Mouse (Mus musculus) adrenal gland, postnatal 36 days (tissue): ENCODE data around the gene Ush1g. TPM values are rescaled to one million over a fixed set of nuclear protein-coding genes. Genes with fewer than 3 reads are reported as not detected.

Experiments
- DNase-seq, 2 experiments: peaks; one replicate each; pipeline ENCODE4 v3.0.0; 2021; ENCODE audit warnings: mixed read lengths in 1 of 2
- total RNA-seq, 2 experiments: library from RNA; stranded (reverse); gene quantifications; 2 replicates each; pipeline ENCODE4 v1.2.3; 2021

The Ush1g gene
- total RNA-seq, 2 experiments from 2014 or later = 0.40 to 0.49 TPM

DNA sequence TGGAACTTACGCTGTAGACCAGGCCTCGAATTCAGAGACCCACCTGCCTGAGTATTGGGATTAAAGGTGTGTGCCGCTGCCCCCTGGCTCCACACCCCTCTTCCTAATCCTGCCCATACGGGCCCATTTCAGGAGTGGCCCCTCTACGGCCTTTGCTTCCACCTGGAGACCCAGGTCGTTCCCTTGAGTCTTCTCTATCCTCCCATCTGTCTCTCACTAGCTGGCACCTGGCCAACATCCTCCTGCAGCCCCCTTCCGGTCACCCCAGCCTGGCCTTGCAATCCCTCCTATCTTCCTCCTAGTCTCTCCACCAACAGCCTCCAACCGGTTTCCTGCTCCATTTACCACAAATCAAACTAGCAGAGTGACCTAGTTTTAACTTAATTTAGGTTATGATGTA, 32.0 kb downstream of the Ush1g start:
- DNase-seq = no peak

DNA sequence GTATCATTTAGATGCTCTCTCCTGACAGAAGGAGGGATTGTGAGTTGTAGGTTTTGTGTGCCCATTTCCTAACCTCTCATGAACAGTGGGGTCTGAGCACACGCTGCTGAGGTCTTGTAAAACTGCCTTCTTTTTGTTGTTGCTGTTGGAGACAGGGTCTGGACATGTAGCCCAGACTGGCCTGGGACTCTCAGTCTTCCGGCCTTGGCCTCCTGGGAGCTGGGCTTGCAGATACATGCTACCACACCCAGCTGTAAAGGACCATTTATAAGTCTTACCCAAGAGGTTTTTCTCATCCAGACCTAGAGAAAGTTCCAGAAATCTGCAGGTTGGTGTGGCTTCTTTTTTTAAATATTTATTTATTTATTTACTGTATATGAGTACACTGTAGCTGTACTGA, 33.5 kb downstream of the Ush1g start:
- DNase-seq = no peak

DNA sequence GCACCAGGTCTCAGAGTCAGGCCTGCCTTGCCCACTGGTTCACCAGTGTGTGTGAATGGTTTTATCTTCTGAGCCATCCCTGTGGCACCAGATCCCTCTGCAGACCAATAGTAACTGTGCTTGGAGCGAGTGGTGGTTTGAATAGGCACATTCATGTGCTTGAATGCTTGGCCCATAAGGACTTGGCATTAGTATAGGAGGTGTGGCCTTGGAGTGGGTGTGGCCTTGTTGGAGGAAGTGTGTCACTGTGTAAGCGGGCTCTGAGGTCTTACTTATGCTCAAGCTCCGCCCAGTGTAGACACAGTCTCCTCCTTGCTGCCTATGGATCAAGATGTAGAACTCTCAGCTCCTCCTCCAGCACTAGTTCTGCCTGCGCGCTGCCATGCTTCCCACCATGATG, 34.5 kb downstream of the Ush1g start:
- DNase-seq = no peak

DNA sequence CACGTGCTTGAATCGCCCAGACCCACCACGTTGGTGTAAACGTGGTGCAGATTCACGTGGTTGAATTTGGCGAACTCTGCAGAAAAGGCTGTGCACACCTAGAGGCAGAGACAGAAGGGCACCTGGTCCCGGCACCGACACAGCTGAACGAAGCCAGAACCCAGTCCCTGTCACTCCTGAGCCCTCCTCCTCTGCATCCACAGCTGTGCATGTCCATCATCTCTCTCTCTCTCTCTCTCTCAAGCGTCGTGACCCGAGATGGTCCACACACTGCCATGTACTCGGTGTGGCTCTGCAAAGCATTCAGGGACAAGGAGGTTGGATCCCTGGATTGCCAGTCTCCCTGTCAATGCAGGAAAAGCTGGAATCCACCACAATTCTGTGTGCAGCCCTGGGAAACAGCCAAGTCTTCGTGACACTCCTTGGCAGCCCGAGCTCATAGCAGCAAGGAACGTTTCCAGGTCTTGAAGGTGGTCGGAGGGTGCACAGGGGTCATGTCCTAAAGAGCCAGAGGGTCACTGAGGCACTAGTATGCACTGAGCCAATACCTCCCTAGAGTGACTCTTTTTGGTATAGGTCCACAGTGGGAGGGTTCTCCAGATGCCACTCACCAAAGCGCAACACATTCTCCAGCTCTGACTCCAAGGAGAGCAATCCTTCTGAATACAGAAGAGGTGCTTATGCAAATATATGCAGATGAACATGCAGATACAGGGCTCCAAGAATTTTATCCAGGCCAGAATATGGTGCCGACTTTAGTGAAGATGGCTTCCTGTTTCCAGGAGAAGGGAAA, 35.4 kb downstream of the Ush1g start:
- DNase-seq = no peak

- no peak for DNase-seq
Measured at GRCm38 (mm10) chr11:115285282-115285681, 36.6 kb downstream of the Ush1g start.

DNA sequence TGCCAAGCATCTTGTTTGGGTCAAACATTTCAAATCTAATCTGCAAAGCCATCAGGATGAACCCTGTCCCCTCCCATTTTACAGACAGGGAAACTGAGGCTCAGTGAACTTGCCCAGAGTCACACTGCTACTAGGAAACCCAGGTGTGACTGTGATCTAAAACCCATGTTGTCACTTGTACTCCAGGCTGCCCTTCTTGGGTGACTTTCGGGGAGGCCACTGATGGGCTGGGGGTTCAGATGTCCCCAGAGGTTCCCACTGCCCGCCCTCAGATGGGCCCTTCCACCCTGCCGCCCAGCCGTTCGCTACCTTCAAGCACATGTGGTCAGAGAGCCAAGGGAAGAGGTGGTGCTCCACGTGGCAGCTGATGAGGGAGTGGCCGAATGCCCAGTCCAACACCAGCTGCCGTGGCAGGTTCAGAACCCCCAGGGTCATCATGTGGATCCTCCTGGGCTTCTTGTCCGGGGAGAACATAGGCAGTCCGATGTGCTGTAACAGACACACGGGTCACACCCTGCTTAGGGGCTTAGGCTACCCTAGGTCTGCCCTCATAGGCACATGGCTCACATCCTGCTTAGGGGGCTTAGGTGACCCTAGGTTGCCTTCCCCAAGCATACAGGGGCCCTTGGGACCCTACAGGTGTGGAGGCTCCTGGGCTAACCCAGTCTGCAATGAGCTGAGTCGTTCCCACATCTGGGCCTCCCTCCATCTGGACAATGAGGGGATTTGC, 37.8 kb downstream of the Ush1g start:
- no peak for DNase-seq

GRCm38 (mm10) chr11:115283486-115283765, 38.4 kb downstream of the Ush1g start:
- DNase-seq = peak in 1 of 2 experiments; percentile 62

DNA sequence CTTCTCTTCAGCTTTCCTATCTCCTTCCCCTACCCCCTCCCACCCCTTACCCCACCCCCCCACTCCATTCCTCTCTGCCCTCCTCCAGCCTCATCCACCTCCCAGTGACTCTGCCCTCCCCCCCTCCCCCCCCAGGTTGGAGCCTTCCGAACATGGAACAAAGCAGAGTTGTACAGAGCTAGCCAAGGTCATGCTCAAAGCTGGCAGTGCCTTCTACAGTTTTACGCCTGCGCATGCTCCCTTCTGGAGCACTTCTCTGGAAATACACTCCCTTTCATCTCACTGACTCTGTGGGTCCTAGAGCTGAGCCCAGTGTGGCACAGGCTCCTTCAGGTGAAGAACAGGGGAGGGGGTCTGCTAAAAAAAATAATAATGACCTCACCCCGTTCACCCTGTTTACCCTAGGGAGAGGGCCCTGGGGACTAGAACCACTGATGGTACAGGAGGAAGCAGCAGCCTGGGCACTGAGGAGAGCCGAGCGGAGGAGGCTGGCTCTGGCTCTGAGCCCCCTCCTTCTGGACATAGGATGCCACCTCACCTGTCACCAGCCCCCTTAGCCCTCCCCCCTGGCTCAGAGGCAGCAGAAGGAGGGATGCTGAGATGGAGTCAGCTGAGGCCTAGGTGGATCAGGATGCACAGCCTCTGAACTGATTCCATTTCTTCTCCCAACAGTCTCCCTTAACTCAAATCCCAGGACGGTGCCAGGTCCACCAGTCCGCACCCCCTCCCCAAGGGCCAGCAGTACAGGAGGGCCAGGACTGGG, 38.9 kb downstream of the Ush1g start:
- peak; percentile 76 to 78 for DNase-seq

GRCm38 (mm10) chr11:115282295-115282694, 39.5 kb downstream of the Ush1g start:
- DNase-seq = peak; percentile 76 to 82

GRCm38 (mm10) chr11:115279726-115280125, 42.1 kb downstream of the Ush1g start:
- DNase-seq = no peak

DNA sequence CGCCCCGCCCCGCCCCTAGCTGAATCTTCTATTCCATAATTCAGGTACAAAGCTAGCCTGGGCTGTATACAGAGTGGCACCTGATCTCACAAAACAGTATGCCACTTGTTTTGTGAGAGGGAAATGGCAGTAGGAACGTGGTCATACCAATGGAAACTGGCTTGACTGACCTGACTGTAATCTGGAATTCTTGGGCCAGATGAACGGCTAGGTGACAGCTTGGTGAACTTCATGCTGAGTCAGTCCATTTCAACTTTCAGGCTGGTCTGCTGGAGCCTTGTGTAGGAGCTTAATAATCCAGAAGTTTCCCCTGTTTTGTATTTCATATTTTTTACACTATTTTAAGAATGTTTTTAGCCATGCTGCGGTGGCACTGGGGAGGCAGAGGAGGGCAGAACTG, 43.7 kb downstream of the Ush1g start:
- DNase-seq = no peak

DNA sequence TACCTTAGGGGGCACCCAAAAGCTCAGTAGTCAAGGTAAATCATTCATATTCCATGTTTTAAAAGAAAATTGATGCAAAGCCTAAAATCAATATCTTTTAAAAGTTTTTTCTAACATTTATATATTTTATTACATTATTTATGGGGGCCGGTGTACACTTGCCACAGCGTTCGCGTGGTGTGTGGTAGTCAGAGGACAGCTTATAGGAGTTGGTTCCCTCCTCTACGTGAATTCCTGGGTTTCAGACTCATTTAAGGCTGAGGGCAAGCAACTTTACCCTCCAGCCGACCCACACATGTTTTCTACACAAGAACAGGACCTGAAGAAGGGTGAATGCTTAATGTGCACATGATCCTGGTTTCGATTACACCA, 44.3 kb downstream of the Ush1g start:
- DNase-seq = no peak

DNA sequence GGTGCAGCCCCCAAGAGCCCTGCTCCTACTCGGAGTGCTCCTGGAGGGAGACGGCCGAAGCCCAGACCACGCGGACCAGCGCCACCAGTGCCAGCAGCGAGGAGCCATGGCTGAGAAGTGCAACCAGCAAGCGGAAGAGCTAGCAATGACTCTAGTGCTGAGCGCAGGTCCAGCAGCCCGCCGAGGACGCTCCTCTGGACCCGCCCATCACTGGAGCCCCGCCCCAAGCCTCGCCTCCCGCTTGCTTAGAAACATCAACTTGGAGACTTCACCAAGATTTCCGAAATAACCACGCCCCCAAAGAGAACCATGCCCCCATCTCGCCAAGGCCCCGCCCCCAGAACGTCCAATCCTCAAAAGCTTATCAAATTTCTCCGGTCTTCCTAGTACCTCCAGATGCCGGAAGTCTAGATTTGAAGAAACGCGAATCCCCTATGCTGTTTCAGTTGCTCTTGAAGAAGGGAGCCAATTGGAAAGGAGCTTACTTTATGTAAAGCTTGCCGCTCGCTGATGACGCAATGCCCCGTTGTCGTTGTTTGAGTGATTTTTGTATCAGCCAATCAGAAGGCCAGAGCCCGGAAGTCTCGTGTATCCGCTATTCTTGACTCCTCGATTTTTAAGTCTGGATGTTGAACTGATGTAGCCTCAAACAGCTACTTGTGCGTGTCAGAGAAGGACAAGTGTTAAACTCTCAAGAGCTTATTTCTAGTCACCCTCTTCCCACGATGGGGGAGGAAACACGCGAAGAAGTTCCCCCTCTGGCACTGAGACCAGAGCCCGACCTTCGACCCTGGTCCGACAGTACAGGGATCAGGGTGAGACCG, 44.8 kb downstream of the Ush1g start, which contains the start of gene Fdxr:
Gene Fdxr (minus strand): TSS at position 271 of the 824 bp plus-strand sequence.
- DNase-seq = peak; percentile 98 to 99

DNA sequence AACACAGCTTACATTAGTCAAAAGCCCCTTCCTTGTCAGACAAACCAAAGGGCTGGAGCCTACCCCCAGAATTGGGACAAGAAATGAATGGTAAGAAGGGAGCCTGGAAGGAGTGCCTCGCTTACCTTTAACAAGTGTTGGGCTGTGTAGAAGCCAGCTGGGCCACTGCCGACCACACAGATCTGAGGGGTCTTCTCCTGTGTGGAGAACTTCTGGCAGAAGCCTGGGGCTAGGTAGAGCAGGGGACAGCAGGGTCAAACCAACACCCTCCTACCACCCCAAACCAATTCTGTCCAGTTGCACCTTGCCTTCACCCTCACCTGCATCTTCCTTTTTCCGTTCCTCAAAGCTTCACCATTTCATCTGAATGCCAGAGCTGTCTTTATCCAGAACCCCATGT, 45.9 kb downstream of the Ush1g start:
- no peak for DNase-seq

GRCm38 (mm10) chr11:115275509-115275908, 46.3 kb downstream of the Ush1g start:
- DNase-seq = peak; percentile 77

DNA sequence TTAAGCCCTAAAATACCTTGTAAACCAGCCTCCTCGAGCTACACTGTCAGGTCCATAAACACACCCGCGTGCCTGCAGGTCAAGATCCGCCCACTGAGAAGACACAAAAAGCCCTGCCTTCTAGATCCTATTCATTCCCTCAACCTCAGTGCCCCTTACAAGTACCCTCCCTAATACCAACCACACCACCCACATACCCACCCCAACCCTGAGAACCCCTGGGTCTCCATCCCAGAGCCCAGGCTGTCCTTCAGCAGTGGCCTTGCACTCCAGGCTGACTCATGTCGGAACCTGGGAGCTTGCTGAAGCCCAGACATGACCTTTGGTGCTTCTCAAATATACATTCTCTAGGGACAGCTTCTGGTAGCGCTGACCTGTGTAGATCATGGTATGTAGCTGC, 47.1 kb downstream of the Ush1g start:
- peak; percentile 62 to 71 for DNase-seq

DNA sequence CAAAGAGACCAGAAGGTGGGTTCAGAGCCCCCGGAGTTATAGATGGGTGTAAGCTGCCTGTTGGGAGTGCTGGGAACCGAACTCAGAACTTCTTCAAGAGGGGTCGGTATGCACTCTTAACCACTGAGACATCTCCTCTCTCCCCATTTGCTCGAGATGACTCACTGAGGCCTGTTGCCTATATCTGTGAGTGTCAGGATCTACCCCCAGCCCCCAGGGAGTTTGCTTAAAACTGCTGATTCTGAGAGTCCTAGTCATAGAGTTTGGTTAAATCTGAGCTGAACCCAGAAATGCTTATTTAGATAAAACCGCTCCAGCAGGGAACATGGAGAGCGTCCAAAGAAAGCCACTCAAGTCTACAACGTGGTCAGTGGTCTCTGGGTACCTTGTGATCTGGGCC, 47.7 kb downstream of the Ush1g start:
- no peak for DNase-seq

DNA sequence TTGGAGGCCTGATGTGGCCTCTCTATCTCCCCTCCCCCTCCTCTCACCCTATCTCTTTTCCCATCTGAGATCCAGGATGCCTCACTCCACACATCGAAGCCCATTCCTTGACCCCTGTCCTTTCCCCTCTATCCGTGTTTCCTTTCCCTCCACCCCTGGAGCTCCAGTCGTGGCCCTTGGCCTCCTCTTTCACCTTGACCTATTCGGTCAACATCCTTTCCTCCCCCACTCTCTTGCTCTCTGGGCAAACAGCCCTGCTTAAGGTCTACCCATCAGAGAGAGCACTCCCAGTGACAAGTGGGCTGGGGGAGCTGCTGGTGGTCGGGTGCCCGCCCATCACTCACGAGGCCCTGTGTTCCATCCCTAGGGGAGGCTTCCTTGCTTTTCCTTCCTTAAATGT, 48.1 kb downstream of the Ush1g start:
- DNase-seq = peak in 1 of 2 experiments; percentile 51

DNA sequence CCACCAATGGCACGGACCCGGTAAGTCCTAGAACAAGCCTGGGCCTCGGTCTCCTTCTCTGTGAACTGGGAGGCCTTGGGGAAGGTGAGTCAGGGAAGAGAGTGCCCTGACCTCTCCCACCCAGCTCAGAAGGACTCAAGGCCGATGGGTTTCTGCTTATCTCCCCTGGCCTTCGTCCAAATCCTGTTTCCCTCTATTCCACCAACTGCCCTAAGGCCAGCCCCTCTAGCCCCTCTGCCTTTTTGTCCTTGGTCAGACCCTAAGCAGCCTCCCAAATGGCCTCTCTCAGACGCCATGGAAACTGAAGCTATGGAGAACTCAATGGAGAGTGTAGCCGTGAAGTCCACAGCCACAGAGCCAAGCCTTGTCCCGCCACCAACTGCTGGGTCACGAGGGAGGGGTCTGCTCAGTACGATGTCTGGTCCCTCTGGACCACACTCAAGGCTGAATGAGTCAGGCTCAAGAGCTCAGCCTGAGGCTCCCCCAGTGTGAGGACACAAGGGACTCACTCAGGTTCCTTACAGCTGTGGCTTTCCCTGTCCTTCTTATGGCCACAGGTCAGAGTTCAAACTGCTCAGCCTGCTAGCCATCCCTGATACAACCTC, 48.8 kb downstream of the Ush1g start:
- DNase-seq = peak; percentile 85 to 86

- no peak for DNase-seq
Measured at GRCm38 (mm10) chr11:115271481-115271880, 50.4 kb downstream of the Ush1g start.

- no peak for DNase-seq
Measured at GRCm38 (mm10) chr11:115271052-115271451, 50.8 kb downstream of the Ush1g start.
